Mouse (Mus musculus) forebrain, embryonic 14.5 days (tissue): ENCODE results near the gene Psmd10. TPM values are rescaled to one million over a fixed set of nuclear protein-coding genes. Genes with fewer than 3 reads are reported as not detected.
A peak's percentile ranks its signal among the peaks of the same experiment; 100 is the strongest.

Experiments
- ATAC-seq: fragments of 200-750 bp; cut with Nextera tagmentation; 2 replicates; pipeline ENCODE4 v1.8.0; 2017; ENCODE audit warnings: mild to moderate bottlenecking, moderate library complexity
- DNase-seq: peaks from one replicate; pipeline ENCODE4 v3.0.0-alpha.2; 2015; ENCODE audit warnings: low spot score
- H3K27ac ChIP-seq: fragments of 300-500 bp; sonication (generic); 2 replicates; pipeline ENCODE4 v1.5.1; 2014; ENCODE audit warnings: low read depth, mild to moderate bottlenecking, control low read depth, low read length, moderate library complexity
- H3K27me3 ChIP-seq: fragments of 300-500 bp; sonication (generic); replicated peaks from 2 replicates; pipeline ENCODE4 v1.6.1; 2014; ENCODE audit warnings: low read length, control low read depth, mixed read lengths; ENCODE audit not compliant: control insufficient read depth, insufficient read depth
- H3K36me3 ChIP-seq: fragments of 300-500 bp; sonication (generic); 2 replicates; pipeline ENCODE4 v1.6.1; 2014; ENCODE audit warnings: low read length, control low read depth; ENCODE audit not compliant: control insufficient read depth, insufficient read depth
- H3K4me1 ChIP-seq: fragments of 300-500 bp; sonication (generic); 2 replicates; pipeline ENCODE4 v1.6.1; 2014; ENCODE audit warnings: antibody characterized with exemption, low read length, control low read depth; ENCODE audit not compliant: control insufficient read depth, insufficient read depth
- H3K4me2 ChIP-seq: fragments of 300-500 bp; sonication (generic); 2 replicates; pipeline ENCODE4 v1.6.1; 2014; ENCODE audit warnings: mild to moderate bottlenecking, control low read depth, low read length
- H3K4me3 ChIP-seq: fragments of 300-500 bp; sonication (generic); 2 replicates; pipeline ENCODE4 v1.5.1; 2014; ENCODE audit warnings: low read depth, low read length, control low read depth
- H3K9ac ChIP-seq: fragments of 300-500 bp; sonication (generic); 2 replicates; pipeline ENCODE4 v1.6.1; 2014; ENCODE audit warnings: mild to moderate bottlenecking, low read length, control low read depth, moderate library complexity
- H3K9me3 ChIP-seq: fragments of 300-500 bp; sonication (generic); replicated peaks from 2 replicates; pipeline ENCODE4 v1.6.1; 2016; ENCODE audit warnings: low read length, control low read depth, mixed read lengths; ENCODE audit not compliant: control insufficient read depth
- WGBS: fragments of 180-500 bp; shearing (Covaris S2); extraction: QIAGEN DNeasy Blood & Tissue Kit; methylation state at CpG from one replicate; pipeline ENCODE4 v1.1.7; 2014; 5-methylcytosine and 5-hydroxymethylcytosine counted together
- polyA plus RNA-seq: library from polyadenylated mRNA; unstranded; fragments of >200 nt; fragmentation: Nextera tagmentation; extraction: Ambion mirVana; gene quantifications from 2 replicates; pipeline ENCODE4 v1.2.1, GENCODE M21; 2014

The Psmd10 gene
- polyA plus RNA-seq, 1 experiment from 2014 or later, result 50.5 TPM

DNA sequence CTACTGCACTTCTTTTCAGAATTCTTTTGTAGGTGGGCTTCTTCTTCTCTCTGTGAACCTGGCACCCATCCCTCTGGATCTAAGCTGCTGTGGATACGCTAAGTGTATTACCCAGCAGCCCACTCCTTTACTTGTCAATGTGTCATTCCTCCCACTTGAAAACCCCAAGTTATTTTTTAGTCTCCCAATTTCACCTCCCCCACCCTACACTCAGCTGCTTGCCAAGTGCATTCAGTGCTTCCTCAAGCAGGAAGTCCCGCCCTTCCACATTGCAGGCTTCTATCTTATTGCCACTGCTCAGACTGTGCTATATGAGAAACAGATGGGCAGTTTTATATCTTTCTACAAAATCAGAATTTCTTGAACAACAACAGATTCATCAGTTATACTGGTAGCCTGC lies 23.0 kb upstream of the Psmd10 start:
- Histone ChIP-seq H3K4me2 (no peak overlapping the region), H3K4me3 (no peak overlapping the region), H3K9ac (no peak overlapping the region), H3K36me3 (no peaks in the 10 kb centered on the region), H3K27ac (no peak overlapping the region), H3K27me3 (0 out of 2 replicates have a peak, but pooled peaks cover 7% of the 10 kb centered on the region), H3K9me3 (no peaks in the 10 kb centered on the region), H3K4me1 (no peaks in the 10 kb centered on the region)
- ATAC-seq (peak; percentile 34; the same call in 1 of the 2 replicates), DNase-seq (peak; percentile 20)
- WGBS, result 85% methylated on average over 2 of the region's 2 CpGs

DNA sequence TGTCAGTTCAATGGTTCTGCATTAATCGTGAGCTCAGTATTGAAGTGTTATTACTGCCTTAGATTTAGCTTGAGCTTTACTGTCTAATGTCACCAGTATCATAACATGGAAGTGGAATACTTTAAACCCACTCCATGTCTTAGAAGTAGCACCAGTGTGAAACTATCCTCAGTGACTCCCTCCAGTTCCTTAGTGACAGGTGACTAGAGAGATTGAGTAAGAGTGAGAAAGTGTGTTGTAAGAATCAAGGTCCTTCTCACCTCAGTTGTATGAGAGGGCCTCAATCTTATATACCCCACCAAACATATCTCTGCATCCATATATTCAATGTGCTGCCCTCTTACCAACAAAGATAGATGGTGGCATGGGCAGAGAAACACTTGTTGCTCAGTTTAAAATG lies 22.4 kb upstream of the Psmd10 start:
- Histone ChIP-seq H3K4me3 (no peak overlapping the region), H3K27me3 (0 out of 2 replicates have a peak, but pooled peaks cover 7% of the 10 kb centered on the region), H3K27ac (no peak overlapping the region), H3K4me2 (no peak overlapping the region), H3K9me3 (no peaks in the 10 kb centered on the region), H3K36me3 (no peaks in the 10 kb centered on the region), H3K4me1 (no peaks in the 10 kb centered on the region), H3K9ac (no peak overlapping the region)
- 89% methylated on average over 1 of the region's 1 CpGs for WGBS
- DNase-seq (no peak), ATAC-seq (no peak)

DNA sequence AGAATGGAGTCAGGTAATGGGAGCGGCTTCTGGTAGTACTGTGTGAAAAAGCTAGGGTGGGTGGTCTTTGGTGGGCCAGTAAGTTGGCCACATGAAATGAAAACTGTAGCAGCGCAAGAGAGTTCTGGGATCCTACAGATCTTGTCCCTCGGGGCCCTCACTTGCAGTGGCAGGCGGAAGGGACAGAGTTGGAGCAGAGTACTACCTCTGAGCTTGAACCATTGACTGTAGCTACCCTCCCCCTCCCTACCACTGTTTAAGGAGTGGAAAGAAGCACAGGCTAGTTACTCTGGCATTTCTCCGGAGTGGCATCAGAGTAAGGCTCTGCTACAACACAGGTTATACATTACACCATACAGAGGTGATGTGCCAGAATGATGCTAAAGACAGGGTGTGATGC lies 431 bp upstream of the Psmd10 start:
- DNase-seq, result no peak
- H3K36me3 ChIP-seq, result peaks cover 5% of the 10 kb centered on the region; the same call in 1 of the 2 replicates
- ATAC-seq, result no peak
- no peaks in the 10 kb centered on the region for H3K9me3 ChIP-seq
- H3K4me2 ChIP-seq, result peak overlapping the region; percentile 51
- H3K27me3 ChIP-seq, result no peaks in the 10 kb centered on the region
- H3K27ac ChIP-seq, result no peak overlapping the region
- H3K4me3 ChIP-seq, result peak overlapping the region; percentile 40
- no peaks in the 10 kb centered on the region for H3K4me1 ChIP-seq
- WGBS, result 39% methylated on average over 5 of the region's 5 CpGs
- peak overlapping the region; percentile 44; the same call in 1 of the 2 replicates for H3K9ac ChIP-seq

DNA sequence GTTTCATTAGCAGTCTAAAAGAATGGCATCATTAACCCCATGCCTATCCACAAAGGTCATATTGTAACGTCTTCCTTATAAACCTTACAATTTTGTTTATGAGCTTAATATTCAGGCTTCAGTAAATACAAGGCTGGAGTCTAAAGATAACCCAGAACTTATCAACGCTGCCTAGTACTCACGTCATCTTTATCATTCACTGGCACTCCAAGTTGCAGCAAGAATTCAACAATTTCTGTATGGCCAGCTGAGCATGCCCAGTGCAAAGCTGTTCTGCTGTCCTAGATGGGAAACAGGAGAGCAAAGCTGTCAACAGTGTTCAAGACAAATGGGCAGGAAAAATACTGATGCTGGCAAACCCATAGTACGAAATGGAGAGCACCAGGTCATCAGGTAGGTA lies 2.9 kb downstream of the Psmd10 start:
- H3K4me2 ChIP-seq, result no peak overlapping the region
- 90% methylated on average over 4 of the region's 4 CpGs for WGBS
- H3K4me3 ChIP-seq, result no peak overlapping the region
- no peak overlapping the region for H3K27ac ChIP-seq
- no peaks in the 10 kb centered on the region for H3K9me3 ChIP-seq
- no peak overlapping the region for H3K9ac ChIP-seq
- H3K4me1 ChIP-seq, result no peaks in the 10 kb centered on the region
- DNase-seq (no peak), ATAC-seq (no peak)
- H3K27me3 ChIP-seq, result no peaks in the 10 kb centered on the region
- H3K36me3 ChIP-seq, result peaks cover 12% of the 10 kb centered on the region; the same call in 1 of the 2 replicates

DNA sequence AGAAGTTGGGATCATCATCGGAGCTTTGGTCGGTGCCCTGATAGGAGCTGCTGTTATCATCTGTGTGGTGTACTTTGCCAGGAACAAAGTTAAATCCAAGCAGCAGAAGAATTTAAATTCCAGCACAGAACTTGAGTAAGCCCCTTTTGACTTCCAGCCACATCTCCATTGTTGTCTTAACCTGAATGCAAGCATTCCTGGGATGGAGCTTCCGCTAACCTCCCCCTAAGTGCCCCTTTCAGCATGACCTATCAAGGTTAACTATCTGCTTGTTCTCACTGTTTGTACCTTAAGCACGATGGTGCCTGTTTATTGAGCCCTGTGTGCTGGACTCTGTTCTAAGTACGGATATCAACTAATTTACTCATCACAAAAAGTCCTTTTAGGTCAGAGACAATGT lies 20.3 kb downstream of the Psmd10 start:
- ATAC-seq, result no peak
- WGBS, result 76% methylated on average over 5 of the region's 5 CpGs
- no peak overlapping the region for H3K4me2 ChIP-seq
- no peak overlapping the region for H3K9ac ChIP-seq
- no peak overlapping the region for H3K4me3 ChIP-seq
- no peaks in the 10 kb centered on the region for H3K27me3 ChIP-seq
- H3K9me3 ChIP-seq, result no peaks in the 10 kb centered on the region
- no peaks in the 10 kb centered on the region for H3K4me1 ChIP-seq
- H3K27ac ChIP-seq, result no peak overlapping the region
- no peaks in the 10 kb centered on the region for H3K36me3 ChIP-seq
- DNase-seq, result no peak

DNA sequence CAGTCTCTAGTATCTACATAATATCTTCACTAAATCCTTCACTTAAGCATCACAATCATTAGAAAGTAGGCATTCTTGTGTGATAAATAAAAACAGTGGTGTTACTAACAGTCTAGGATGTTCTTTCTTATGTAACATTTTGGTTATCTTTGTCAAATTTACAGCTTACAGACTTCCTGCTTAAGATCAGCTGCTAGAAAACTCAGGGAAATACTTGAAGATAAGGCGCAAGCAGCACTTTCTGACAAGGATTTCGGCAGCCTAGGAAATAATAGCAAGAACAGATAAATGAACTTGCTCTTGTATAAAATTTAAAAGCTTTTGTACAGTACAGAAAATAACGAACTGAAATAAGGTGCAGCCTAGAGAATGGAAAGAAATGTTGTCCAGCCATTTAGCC lies 23.3 kb downstream of the Psmd10 start:
- H3K9me3 ChIP-seq, result no peaks in the 10 kb centered on the region
- H3K9ac ChIP-seq, result no peak overlapping the region
- H3K36me3 ChIP-seq, result no peaks in the 10 kb centered on the region
- no peak overlapping the region for H3K4me2 ChIP-seq
- H3K4me3 ChIP-seq, result no peak overlapping the region
- no peaks in the 10 kb centered on the region for H3K27me3 ChIP-seq
- no peaks in the 10 kb centered on the region for H3K4me1 ChIP-seq
- H3K27ac ChIP-seq, result no peak overlapping the region
- 80% methylated on average over 3 of the region's 3 CpGs for WGBS
- no peak for ATAC-seq
- DNase-seq, result no peak

DNA sequence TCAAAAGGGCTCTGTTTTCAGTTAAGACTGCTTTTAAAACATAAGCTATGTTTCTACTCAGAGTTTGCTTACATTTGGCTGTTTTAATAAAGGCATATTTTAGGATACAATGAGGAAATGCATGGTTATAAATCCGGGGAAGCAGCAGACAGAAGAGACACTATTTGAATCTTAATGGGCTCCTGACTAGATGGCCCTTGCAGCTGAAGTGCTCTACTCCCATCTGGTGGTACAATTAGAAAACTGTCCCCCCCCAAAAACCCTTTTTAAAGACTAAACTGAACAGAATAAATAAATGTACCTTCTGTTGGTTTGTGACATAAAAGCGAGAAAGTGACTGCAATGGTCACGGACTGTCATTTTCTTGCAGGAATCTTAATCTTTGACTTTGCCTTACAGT lies 24.5 kb downstream of the Psmd10 start:
- H3K9ac ChIP-seq, result no peak overlapping the region
- no peak overlapping the region for H3K4me2 ChIP-seq
- no peak overlapping the region for H3K27ac ChIP-seq
- H3K4me3 ChIP-seq, result no peak overlapping the region
- WGBS, result 77% methylated on average over 3 of the region's 3 CpGs
- H3K9me3 ChIP-seq, result no peaks in the 10 kb centered on the region
- no peaks in the 10 kb centered on the region for H3K36me3 ChIP-seq
- no peaks in the 10 kb centered on the region for H3K27me3 ChIP-seq
- no peak for ATAC-seq
- no peaks in the 10 kb centered on the region for H3K4me1 ChIP-seq
- peak; percentile 17 for DNase-seq

DNA sequence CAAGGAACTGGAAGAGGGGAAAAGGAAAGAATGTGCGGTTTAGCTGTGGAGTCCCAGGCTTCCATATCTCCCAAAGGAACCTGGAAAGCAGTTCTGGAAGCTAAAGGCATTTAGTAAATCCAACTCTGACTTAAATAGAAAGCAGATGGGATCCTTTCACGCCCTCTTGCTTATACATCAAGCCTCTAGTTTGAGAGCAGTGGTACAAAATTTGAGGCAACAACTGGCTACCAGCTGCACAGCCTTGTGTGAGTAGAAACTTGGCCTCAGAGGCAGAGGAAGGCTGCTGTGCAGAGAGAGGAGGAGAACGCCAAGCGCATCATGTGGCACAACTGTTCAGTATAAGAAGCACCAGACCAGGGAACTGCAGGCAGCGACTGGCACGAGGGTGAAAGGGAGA lies 35.2 kb downstream of the Psmd10 start:
- no peak for ATAC-seq
- no peak overlapping the region for H3K27ac ChIP-seq
- no peak for DNase-seq
- H3K4me1 ChIP-seq, result no peaks in the 10 kb centered on the region
- no peak overlapping the region for H3K4me3 ChIP-seq
- H3K9me3 ChIP-seq, result no peaks in the 10 kb centered on the region
- 73% methylated on average over 6 of the region's 6 CpGs for WGBS
- no peaks in the 10 kb centered on the region for H3K36me3 ChIP-seq
- no peak overlapping the region for H3K4me2 ChIP-seq
- H3K27me3 ChIP-seq, result no peaks in the 10 kb centered on the region
- no peak overlapping the region for H3K9ac ChIP-seq

DNA sequence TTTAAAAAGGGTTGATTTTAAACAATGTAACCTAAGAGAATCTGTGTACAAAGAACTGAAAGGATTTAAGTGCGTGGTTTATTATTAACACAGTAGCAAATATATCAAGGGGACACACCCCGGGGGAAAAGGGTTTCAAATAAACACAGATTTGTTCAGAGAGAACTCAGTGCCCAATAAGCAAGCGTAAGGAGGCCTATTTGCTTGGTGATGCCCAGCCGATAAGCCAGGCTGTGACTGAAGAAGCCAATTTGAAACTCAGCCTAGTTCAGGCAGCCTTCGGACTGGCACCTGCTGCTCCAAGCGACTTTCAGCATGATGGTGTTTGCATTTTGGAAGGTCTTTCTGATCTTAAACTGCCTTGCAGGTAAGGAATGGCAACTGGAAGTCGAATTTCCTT lies 49.2 kb downstream of the Psmd10 start, which contains the start of gene Vsig1:
Gene Vsig1 (plus strand): TSS at position 249 of the 400 bp plus-strand sequence.
- H3K4me2 ChIP-seq, result no peak within 1 kb of the TSS
- H3K4me1 ChIP-seq, result no peaks in the 10 kb centered on the region
- H3K4me3 ChIP-seq, result no peak within 1 kb of the TSS
- no peaks in the 10 kb centered on the region for H3K36me3 ChIP-seq
- no peak for DNase-seq
- ATAC-seq, result no peak
- H3K9ac ChIP-seq, result no peak within 1 kb of the TSS
- no peaks in the 10 kb centered on the region for H3K9me3 ChIP-seq
- no peak within 1 kb of the TSS for H3K27ac ChIP-seq
- WGBS, result 73% methylated on average over 7 of the region's 7 CpGs
- peaks cover 6% of the 10 kb centered on the region; the same call in 1 of the 2 replicates for H3K27me3 ChIP-seq
